Mouse (Mus musculus): ENCODE results near the gene Cenpl. TPM values are rescaled to one million over a fixed set of nuclear protein-coding genes. Genes with fewer than 3 reads are reported as not detected.

Cenpl gene
- total RNA-seq, 2 experiments from 2014 or later, result 1.5 to 1.8 TPM

DNA sequence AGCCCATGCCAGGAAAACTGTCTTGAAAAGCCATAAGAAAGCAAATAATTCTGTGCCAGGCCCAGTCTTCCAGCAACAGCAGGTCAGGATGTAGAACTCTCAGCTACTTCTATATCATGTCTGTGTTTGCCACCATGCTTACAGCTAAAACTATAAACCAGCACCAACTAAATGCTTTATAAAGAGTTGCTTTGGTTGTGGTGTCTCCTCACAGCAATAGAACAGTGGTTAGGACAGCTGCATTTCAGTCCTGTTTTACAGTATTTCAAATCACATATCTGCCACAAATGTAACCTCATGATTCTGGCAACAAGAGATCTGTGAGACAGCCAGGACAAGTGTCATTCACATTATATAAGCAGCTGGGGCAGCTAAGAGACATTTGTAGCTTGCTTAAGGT, 29.7 kb upstream of the Cenpl start:
- DNase-seq (ENCODE audit: extremely low spot score in 1 of 2, low spot score in 1 of 2), result no peak

DNA sequence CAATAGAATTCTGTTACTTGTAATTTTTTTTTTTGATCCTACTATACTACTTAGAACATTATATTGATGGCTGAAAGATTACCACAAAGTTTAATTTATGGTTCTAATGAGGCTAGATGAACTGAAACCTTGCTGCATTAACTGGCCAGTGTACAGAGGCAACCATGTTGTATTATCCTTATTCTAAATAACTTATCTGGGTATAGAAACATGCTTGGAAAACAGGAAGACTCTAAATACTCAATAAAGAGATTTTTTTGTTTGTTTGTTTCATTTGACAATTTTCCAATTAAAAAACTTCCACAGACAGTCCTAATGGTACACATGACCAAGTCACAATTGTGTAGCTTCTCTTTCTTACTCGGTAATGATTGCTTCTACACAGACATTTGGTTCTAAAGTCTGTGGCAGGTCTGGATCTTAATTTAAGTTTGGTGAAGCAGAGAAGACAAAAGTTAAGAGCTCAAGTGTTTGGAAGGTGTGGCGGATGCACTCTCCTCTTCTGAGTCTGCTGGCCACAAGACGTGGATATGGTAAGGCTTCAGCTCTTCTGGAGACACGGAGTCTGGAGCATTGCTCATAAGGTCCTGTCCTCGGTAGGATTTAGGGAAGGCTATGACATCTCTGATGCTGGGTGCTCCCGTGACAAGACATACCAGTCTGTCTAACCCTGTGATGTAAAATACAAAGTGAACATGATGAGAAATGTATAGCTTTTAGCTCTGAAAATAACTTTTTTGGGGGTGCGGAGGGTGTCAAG, 29.1 kb upstream of the Cenpl start:
- DNase-seq (ENCODE audit: extremely low spot score in 1 of 2, low spot score in 1 of 2), result no peak

DNA sequence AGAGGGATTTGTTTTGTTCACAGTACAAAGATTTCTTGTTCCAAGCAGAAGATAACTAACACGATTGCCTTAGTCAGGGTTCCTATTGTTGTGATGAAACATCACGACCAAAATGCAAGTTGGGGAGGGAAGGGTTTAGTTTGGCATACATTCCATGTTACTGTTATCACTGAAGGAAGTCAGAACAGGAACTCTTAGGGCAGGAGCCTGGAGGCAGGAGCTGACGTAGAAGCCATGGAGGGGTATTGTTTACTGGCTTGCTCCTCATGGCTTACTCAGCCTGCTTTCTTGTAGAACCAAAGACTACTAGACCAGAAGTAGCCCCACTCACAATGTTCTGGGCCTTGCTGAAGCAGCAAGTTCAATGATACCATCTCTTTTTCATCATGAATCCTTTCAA, 23.5 kb upstream of the Cenpl start:
- DNase-seq (ENCODE audit: extremely low spot score in 1 of 2, low spot score in 1 of 2), result no peak

DNA sequence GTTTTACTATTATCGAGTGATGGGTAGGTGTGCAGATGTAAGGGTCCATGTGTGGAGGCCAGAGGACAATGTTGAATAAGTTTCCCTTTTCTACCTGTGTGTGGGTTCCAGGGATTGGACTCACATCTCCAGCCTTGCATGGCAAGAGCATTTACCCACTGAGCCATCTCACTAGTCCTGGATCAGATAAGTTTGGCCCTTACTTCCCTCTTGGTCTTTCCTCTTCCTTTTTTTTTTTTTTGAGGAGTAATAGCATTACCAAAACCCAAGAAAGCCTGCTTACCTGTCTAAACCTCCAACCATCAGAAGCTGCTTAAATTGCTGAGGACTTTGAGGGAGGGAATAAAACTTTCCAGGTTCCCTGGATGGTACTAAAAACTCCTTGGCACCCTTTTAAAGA, 13.3 kb upstream of the Cenpl start:
- no peak for DNase-seq (ENCODE audit: extremely low spot score in 1 of 2, low spot score in 1 of 2)

DNA sequence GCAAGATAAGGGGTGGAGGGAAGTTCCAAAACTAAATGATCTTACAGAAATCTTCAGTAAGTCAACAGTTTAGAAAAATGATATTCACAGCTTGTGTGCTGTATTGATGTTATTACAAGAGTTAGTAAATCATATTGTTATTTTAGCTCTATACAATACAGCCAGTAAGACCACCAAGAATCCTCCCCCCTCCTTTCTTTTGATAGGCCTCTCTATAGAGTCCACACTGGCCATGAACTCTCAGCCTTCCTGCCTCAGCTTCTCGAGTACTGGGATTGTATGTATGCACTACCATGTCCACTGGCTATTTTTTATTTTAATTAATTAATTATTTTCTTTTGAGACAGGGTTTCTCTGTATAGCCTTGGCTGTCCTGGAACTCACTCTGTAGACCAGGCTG, 7.2 kb upstream of the Cenpl start:
- no peak for DNase-seq (ENCODE audit: extremely low spot score in 1 of 2, low spot score in 1 of 2)

DNA sequence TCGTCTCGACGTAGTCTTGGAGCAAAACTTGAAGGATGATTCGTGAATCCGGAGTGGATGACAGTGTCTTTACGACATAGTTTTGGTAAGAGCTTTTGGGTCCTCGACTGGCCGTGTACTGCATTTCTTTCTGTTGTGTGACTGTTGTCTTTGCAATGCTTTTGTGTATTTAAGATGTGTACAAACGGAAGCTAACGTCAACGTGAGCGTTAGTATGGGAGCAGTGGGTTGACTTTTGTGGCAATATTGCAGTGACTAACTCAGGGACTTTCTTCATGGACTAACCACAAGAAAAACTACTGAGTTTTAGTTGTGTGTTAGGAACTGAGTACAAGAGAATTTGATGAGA, 733 bp downstream of the Cenpl start:
- no peak for DNase-seq (ENCODE audit: extremely low spot score in 1 of 2, low spot score in 1 of 2)

DNA sequence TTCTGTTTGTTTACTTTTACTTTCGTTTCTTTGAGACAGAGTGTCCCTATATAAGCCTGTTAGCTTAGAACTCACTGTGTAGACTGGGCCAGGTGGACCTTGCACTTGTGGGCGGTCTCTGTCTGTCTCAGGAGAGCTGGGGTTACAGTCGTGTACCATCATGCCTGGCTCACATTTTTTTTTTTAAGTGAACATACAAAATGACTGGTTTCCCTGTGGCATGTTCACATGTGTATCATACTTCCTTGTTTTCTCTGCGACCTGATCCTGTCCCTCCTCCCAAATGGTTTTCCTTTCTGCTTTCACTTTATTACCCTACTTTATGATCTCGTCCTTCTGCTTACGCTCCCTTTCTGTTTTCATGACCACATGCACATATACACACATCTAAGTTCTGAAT, 5.7 kb downstream of the Cenpl start:
- no peak for DNase-seq (ENCODE audit: extremely low spot score in 1 of 2, low spot score in 1 of 2)

DNA sequence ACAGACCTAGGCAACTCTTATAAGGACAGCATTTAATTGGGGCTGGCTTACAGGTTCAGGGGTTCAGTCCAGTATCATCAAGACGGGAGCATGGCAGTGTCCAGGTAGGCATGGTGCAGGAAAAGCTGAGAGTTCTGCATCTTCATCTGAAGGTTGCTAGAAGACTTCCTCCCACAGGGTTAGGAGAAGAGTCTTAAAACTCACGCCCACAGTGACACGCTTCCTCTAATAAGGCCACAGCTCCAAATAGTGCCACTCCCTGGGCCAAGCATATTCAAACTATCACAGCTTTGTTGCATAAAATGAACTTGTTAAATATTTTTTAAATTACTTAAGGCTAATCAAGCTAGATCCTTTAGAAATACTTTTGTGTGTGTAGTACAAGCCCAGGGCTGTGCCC, 6.7 kb downstream of the Cenpl start:
- DNase-seq (ENCODE audit: extremely low spot score in 1 of 2, low spot score in 1 of 2), result no peak

DNA sequence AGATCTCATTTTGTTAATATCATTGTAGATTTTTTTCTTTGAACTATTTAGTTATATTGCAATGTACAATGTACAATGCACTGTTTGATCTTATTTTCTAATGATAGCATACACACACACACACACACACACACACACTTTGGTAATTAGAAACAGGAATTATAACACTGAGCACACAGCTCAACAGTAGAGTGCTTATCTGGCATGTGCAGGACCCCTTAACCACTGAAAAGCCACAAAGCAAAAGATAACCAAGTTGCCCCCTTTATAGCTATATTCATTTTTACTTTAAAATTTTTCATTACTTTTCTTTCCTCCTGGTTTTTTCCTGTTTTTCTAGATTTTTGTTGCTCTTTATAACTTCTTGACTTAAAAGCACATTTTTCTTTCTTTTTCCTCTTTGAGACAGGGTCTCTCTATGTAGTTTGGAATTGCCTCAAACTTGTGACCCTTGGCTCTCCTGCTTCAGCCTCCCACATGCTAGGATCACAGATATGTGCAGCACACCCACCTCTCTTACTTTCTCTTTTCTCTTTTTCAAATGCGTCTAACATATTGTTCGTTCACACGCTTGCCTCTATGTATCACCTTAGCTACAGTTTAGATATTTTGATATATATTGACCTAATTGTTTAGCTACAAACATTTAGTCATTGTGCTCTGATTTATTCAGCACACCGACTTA, 29.4 kb downstream of the Cenpl start:
- DNase-seq (ENCODE audit: extremely low spot score in 1 of 2, low spot score in 1 of 2), result no peak

DNA sequence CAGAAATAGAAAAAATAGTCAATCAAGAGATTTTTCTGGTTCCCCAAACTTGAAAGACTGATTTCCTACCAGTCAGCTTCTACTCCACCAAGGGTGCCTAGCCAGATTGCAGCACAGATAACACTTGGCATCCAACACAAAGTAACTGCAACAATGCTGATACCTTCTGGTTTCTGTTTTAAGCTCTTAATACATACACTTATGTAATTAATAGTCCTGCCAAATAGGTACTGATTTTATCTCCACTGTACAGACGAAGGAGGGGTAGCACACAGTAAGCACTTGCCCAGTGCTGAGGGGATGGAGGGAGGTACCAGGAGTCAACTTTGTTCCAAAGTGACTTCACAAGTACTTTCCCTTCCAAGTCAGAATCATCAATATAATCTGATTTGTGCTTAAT, 33.3 kb downstream of the Cenpl start:
- no peak for DNase-seq (ENCODE audit: extremely low spot score in 1 of 2, low spot score in 1 of 2)

DNA sequence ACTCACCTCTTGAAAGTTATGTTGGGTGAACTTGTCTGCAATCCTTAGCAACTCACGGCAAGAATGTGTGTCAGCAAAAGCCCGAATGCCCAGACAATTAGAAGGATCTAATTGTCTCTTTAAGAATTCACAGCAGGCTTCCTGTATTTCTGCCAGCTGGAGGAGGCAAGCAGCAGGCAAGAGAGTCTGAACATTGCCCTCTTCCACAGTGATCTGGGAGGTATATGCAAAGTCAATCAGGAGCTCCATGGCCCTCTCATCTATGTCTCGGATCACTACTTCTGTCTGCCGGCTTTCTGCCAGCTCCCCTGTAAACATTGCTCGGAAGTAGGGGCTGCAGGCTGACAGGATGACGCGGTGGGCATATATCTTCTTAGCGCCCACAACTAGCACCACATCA, 38.7 kb downstream of the Cenpl start:
- no peak for DNase-seq (ENCODE audit: extremely low spot score in 1 of 2, low spot score in 1 of 2)

DNA sequence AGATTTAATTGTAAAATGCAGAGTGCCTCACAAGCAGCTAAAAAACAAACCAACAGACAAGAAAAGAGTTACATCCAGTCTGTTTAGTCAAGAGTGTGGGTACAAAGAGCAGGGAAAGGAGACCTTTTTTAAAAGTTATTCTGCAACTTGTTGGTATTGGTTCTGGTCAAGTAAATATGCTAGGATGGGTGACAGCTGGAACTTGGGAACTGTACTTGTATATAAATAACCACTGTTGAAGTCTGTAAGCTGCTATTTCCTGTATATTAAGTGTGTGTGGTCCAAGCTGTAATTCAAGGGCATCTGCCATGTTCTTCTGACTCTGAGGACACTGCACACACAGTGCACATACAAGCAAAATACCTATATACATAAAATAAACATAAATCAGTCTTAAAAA, 44.1 kb downstream of the Cenpl start:
- no peak for DNase-seq (ENCODE audit: extremely low spot score in 1 of 2, low spot score in 1 of 2)

DNA sequence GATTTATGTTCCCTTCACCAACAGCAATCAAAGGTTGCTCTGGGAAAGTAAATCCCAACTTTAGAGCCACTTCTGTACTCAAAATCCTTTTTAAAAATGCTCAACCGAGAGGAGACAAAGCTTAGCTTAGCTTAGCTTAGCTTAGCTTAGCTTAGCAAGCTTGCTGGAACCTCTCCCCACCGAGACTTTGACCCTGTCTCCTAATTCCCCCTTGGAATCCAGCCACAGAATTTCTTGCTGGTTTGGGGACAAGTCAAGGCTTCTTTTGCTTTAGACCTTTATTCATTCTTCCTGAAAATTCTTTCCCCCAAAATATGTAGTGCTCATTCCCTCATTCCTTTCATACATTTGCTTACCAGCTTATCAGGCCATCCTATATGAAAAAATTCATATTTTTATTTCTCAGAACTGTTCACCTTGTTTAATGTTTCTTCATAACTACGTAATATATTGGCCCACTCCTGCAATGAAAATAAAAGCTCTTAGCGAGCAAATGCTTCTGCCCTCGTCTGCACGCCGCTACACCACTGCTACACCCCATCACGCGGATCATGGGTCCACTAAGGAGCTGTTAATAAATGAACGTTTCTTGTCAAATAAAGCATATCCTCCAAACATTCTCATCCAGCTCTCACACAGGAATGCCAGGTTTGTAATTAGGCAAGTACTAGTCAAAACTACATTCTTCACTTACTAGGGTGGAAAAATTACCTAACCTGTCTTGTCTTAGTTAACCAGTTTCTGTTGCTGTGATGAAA, 52.3 kb downstream of the Cenpl start:
- DNase-seq (ENCODE audit: extremely low spot score in 1 of 2, low spot score in 1 of 2), result no peak

DNA sequence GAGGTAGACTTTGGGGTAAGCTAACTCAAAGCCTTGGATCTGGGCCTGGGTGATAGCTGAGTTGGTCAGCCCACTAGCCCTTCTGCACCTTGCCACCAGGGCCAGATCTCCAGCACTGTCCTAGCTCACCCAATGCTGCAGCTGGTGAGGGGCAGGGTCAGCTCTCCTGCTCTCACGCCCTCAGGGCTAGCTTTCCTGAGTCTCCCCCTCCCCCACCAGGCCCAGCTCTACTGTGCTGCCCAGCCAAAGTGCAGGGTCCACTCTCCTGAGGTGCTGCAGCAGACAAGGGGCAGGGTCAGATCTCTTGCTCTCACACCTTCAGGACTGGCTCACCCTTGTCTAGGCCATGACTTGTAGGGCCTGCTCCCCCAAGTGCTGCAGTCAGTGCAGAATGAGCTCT, 55.9 kb downstream of the Cenpl start:
- no peak for DNase-seq (ENCODE audit: extremely low spot score in 1 of 2, low spot score in 1 of 2)

DNA sequence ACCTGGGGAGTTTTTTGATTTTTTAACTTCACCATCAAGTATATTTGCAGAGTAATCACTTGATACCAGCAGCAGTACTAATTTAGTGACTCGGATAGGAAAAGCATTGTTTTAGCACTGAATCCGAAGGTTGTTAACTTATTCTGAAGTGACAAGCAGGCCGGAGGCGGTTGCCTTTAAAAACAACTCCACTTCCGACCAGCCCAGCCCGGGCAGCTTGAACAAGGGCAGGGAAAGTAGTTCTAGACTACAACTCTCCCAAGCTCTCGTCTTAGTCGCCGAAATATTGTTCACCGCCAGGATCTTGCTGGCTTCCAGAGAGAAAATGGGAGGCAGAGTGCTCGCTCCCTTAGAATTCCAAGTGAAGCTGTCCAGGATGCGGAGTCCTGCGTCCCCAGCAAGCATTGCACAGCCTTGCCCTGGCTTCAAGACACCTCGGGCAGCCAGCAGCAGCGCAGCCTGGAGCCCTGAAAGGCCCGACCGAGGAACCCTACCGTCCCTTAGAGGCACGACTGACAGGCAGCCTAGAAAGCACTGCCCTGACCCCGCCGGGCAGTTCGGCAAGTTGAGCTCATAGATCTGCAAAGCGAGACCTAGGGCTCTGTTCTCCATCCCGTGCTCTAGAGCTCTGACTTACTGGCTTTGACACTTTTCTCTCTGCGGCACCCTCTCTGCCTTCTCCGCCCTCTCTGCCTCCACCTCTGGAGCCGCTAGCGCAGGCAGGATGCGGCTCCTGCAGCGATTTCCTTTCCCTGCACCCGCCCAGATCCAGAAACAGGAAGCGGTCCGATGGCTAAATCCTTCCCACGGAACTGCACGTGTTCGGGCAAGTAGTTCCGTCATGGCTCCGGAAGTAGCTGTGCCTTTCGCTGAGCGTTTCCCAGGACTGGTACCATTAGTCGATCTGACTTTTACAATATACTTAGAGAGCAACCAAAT, 60.5 kb downstream of the Cenpl start, which contains the start of gene Klhl20:
TSS of gene Klhl20 (minus strand) at position 786 of the 939 bp plus-strand sequence.
- peak; percentile 96 to 98 for DNase-seq (ENCODE audit: extremely low spot score in 1 of 2, low spot score in 1 of 2)

Other genes starting within 250 kb of the Cenpl start
- gene Rc3h1, start 164.3 kb upstream of the Cenpl start, total RNA-seq (2021), result 10 to 100 TPM; 38.4 to 43.7 TPM
- under 1 TPM; 0.15 to 0.47 TPM for gene Serpinc1, start 92.1 kb upstream of the Cenpl start, total RNA-seq (2021)
- gene Zbtb37, start 35.9 kb upstream of the Cenpl start, total RNA-seq (2021), result 10 to 100 TPM; 15.0 to 18.2 TPM
- gene Dars2, start 55 bp upstream of the Cenpl start, total RNA-seq (2021), result 10 to 100 TPM; 22.8 to 26.3 TPM
- gene Klhl20, start 60.8 kb downstream of the Cenpl start, total RNA-seq (2021), result 10 to 100 TPM; 16.3 to 18.8 TPM
- 10 to 100 TPM; 47.2 to 49.1 TPM for gene Ankrd45, start 72.0 kb downstream of the Cenpl start, total RNA-seq (2021)
- gene Tex50, start 88.6 kb downstream of the Cenpl start, total RNA-seq (2021), result not detected
- gene Prdx6, start 180.5 kb downstream of the Cenpl start, total RNA-seq (2021), result 100 to 1,000 TPM; 300 to 347 TPM

Data from layer of hippocampus, postnatal 25 days (tissue).